Mouse (Mus musculus) stomach, embryonic 15.5 days (tissue): ENCODE data around the gene Gna15. TPM values are rescaled to one million over a fixed set of nuclear protein-coding genes. Genes with fewer than 3 reads are reported as not detected.

ENCODE experiments used
- ATAC-seq: fragments of 200-750 bp; cut with Nextera tagmentation; 2 replicates; pipeline ENCODE4 v1.8.0; 2017; ENCODE audit warnings: low read depth, moderate number of reproducible peaks, moderate TSS enrichment; ENCODE audit not compliant: insufficient read depth, low FRiP score
- H3K27ac ChIP-seq: fragments of 300-500 bp; sonication (generic); 2 replicates; pipeline ENCODE4 v1.5.1; 2015; ENCODE audit warnings: mild to moderate bottlenecking, inconsistent platforms
- H3K27me3 ChIP-seq: fragments of 300-500 bp; sonication (generic); replicated peaks from 2 replicates; pipeline ENCODE4 v1.6.1; 2015; ENCODE audit warnings: inconsistent platforms
- H3K36me3 ChIP-seq: fragments of 300-500 bp; sonication (generic); 2 replicates; pipeline ENCODE4 v1.6.1; 2015; ENCODE audit warnings: inconsistent platforms
- H3K4me1 ChIP-seq: fragments of 300-500 bp; sonication (generic); 2 replicates; pipeline ENCODE4 v1.6.1; 2015; ENCODE audit warnings: inconsistent platforms
- H3K4me2 ChIP-seq: fragments of 300-500 bp; sonication (generic); 2 replicates; pipeline ENCODE4 v1.6.1; 2015; ENCODE audit warnings: mild to moderate bottlenecking, inconsistent platforms
- H3K4me3 ChIP-seq: fragments of 300-500 bp; sonication (generic); replicated peaks from 2 replicates; pipeline ENCODE4 v1.5.1; 2015; ENCODE audit warnings: inconsistent platforms
- H3K9ac ChIP-seq: fragments of 300-500 bp; sonication (generic); 2 replicates; pipeline ENCODE4 v1.6.1; 2015; ENCODE audit warnings: inconsistent platforms
- H3K9me3 ChIP-seq: fragments of 300-500 bp; sonication (generic); 2 replicates; pipeline ENCODE4 v1.6.1; 2016; ENCODE audit warnings: inconsistent platforms
- whole genome bisulfite sequencing: fragments of 180-500 bp; shearing (Covaris S2); methylation state at CpG from one replicate; pipeline ENCODE4 v1.1.7; 2015; 5-methylcytosine and 5-hydroxymethylcytosine counted together
- polyA plus RNA-seq: library from polyadenylated mRNA; unstranded; fragments of >200 nt; fragmentation: Nextera tagmentation; extraction: Ambion mirVana; gene quantifications from 2 replicates; pipeline ENCODE4 v1.2.1, GENCODE M21; 2015

Gna15 gene
- polyA plus RNA-seq, 1 experiment from 2014 or later = 5.8 TPM

DNA sequence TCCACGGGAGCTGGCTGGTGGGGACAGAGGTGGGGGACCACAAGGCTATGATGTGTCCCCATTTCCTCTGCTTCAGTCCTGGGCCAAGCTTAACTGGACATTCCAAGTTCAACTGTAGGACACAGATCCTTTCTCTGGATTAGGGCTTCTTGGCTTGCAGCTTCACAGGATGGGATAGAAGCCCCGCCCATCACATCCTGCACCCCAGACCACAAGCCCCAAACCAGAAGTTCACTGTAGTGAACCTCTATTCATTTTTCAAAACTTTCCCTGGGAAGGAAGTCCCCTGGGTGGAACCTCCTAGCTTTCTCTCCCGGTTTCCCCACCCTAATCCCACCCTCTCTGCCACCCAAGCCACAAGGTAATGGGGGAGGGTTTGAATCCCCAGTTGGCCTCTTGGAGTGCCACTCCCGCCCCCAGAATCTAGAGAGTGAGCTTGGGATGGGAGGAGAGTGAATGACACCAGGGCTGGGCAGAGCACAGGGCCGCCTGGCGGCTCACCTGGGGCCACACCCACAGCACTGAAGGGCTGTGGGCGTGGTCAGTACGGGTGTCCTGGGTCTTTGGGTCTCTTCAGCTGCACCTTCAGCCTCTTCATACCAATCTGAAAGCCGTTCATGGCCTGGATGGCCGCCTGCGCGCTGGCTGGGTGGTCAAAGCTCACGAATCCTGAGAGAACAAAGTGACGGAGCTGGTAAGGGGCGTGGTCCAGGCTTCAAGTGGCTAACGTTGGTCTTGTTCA is 62.2 kb downstream of the Gna15 start:
- no peak for ATAC-seq
- 0 out of 2 replicates have a peak overlapping the region, but pooled peaks have one; percentile 3 for H3K4me3 ChIP-seq
- peak overlapping the region; percentile 31 for H3K4me2 ChIP-seq
- no peaks in the 10 kb centered on the region for H3K9me3 ChIP-seq
- H3K27me3 ChIP-seq = peaks cover 90% of the 10 kb centered on the region
- H3K9ac ChIP-seq = no peak overlapping the region
- no peak overlapping the region for H3K27ac ChIP-seq
- peaks cover 16% of the 10 kb centered on the region; the same call in 1 of the 2 replicates for H3K4me1 ChIP-seq
- WGBS = 4% methylated on average over 16 of the region's 16 CpGs
- no peaks in the 10 kb centered on the region for H3K36me3 ChIP-seq

GRCm38 (mm10) chr10:81460951-81461350 is 63.1 kb downstream of the Gna15 start:
- Histone ChIP-seq H3K4me3 (no peak overlapping the region), H3K9me3 (no peaks in the 10 kb centered on the region), H3K9ac (no peak overlapping the region), H3K36me3 (no peaks in the 10 kb centered on the region), H3K4me1 (peaks cover 16% of the 10 kb centered on the region; the same call in 1 of the 2 replicates), H3K27me3 (peaks cover 86% of the 10 kb centered on the region), H3K27ac (no peak overlapping the region), H3K4me2 (no peak overlapping the region)
- 37% methylated on average over 11 of the region's 11 CpGs for WGBS
- no peak for ATAC-seq

DNA sequence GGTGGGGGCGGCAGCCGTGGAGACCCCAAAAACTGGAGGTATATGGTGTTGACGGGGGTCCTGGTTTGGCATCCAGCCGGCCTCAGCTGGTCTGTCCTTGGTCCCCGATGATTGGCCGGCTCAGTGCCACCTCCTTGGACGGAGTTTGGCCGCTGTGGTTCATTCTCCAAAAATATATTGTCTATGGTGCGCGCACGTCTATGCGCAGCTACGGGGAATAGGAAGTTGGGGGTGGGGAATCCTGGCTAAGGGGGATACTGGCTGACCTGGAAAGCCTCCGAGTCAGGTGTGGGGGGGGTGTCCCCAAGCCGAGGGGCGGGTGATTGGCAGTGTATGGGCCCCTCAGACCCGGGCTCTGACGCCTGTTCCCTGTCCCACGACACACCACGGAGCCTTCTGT is 63.6 kb downstream of the Gna15 start:
- Histone ChIP-seq H3K4me3 (no peak overlapping the region), H3K4me1 (peaks cover 16% of the 10 kb centered on the region; the same call in 1 of the 2 replicates), H3K27ac (no peak overlapping the region), H3K27me3 (peaks cover 91% of the 10 kb centered on the region), H3K9me3 (no peaks in the 10 kb centered on the region), H3K36me3 (no peaks in the 10 kb centered on the region), H3K4me2 (no peak overlapping the region), H3K9ac (no peak overlapping the region)
- ATAC-seq = no peak
- 31% methylated on average over 19 of the region's 20 CpGs for WGBS

GRCm38 (mm10) chr10:81459399-81459798 is 64.6 kb downstream of the Gna15 start:
- H3K36me3 ChIP-seq = no peaks in the 10 kb centered on the region
- no peak overlapping the region for H3K27ac ChIP-seq
- no peak overlapping the region for H3K9ac ChIP-seq
- no peak overlapping the region for H3K4me2 ChIP-seq
- H3K27me3 ChIP-seq = peaks cover 91% of the 10 kb centered on the region
- H3K9me3 ChIP-seq = no peaks in the 10 kb centered on the region
- no peak overlapping the region for H3K4me3 ChIP-seq
- no peak for ATAC-seq
- H3K4me1 ChIP-seq = peaks cover 10% of the 10 kb centered on the region; the same call in 1 of the 2 replicates
- 58% methylated on average over 21 of the region's 21 CpGs for WGBS

DNA sequence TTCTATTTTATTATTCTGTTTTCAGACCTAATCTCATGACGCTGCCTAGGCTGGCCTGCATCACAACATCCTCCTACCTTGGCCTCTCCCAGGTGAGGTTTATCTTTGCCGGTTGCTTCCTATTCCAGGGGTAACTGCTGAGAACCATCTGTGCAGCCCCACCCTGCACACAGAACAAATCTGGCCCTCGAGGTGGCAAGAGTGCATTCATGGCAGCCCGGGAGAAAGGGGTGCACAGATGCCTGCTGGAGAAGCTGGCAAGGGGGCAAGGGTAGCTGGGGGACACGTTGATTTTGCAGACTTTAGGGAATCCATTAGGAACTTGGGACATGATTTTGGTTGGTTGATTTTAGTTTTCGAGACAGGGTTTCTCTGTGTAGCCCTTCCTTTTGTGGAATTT is 65.8 kb downstream of the Gna15 start:
- no peak for ATAC-seq
- H3K9ac ChIP-seq = no peak overlapping the region
- H3K4me1 ChIP-seq = peaks cover 5% of the 10 kb centered on the region; the same call in 1 of the 2 replicates
- H3K36me3 ChIP-seq = no peaks in the 10 kb centered on the region
- H3K27me3 ChIP-seq = peaks cover 89% of the 10 kb centered on the region
- WGBS = 69% methylated on average over 6 of the region's 6 CpGs
- no peak overlapping the region for H3K4me3 ChIP-seq
- no peak overlapping the region for H3K27ac ChIP-seq
- no peak overlapping the region for H3K4me2 ChIP-seq
- H3K9me3 ChIP-seq = no peaks in the 10 kb centered on the region

DNA sequence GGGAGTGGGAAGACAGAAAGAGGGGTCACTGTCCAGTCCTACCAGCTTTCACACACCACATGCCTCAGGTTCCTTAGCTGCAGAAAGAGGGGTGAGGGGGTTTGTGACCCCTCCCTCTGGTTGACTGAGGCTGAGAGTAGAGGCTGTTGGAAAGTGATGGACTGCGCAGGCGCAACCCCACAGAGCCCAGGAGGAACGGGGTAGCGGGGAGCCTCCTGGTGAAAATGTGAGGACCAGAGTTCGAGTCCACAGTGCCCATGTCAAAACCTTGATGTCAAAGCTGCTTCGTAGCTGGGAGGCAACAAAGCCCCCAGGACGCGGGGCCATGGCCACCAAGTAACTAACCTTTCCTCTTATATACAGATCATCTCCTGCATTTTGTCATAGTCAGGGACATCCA is 66.4 kb downstream of the Gna15 start:
- Histone ChIP-seq H3K4me1 (peaks cover 5% of the 10 kb centered on the region; the same call in 1 of the 2 replicates), H3K36me3 (no peaks in the 10 kb centered on the region), H3K4me2 (no peak overlapping the region), H3K27ac (no peak overlapping the region), H3K27me3 (peaks cover 89% of the 10 kb centered on the region), H3K4me3 (no peak overlapping the region), H3K9ac (no peak overlapping the region), H3K9me3 (no peaks in the 10 kb centered on the region)
- WGBS = 82% methylated on average over 8 of the region's 8 CpGs
- no peak for ATAC-seq

DNA sequence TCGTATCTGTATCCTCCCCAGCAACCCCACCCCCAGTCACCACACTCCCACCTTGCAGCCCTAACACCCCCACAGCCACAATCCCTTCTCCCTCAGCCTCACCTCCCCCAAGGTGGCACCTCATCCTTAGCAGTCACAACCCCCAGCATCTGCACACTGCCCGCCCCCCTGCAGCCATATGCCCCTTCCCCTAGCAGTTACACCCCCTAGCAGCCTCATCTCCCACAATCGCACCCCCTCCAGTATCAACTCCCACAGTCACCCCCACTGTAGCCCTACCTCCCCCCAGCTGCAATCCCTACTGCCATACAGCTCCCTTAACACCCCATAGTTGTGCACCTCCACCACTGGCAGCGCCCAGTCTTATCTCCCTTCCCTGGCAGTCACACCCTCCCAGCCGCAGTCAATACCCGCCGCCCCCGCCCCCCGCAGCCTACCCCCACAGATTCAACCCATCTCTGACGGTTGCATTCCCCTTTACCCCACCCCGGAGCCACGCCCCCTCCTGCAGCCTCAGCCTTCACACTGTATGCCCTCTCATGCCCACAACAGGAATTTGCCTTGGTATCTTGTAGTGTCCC is 67.0 kb downstream of the Gna15 start:
- Histone ChIP-seq H3K4me2 (no peak overlapping the region), H3K27ac (no peak overlapping the region), H3K36me3 (no peaks in the 10 kb centered on the region), H3K4me1 (peaks cover 3% of the 10 kb centered on the region; the same call in 1 of the 2 replicates), H3K4me3 (no peak overlapping the region), H3K27me3 (peaks cover 89% of the 10 kb centered on the region), H3K9ac (no peak overlapping the region), H3K9me3 (no peaks in the 10 kb centered on the region)
- ATAC-seq = no peak
- 35% methylated on average over 12 of the region's 12 CpGs for WGBS

- Histone ChIP-seq H3K4me2 (no peak within 1 kb of the TSS), H3K36me3 (no peaks in the 10 kb centered on the region), H3K9ac (no peak within 1 kb of the TSS), H3K27ac (no peak within 1 kb of the TSS), H3K27me3 (peaks cover 89% of the 10 kb centered on the region), H3K9me3 (no peaks in the 10 kb centered on the region), H3K4me1 (no peaks in the 10 kb centered on the region; the same call in 1 of the 2 replicates), H3K4me3 (no peak within 1 kb of the TSS)
- no peak for ATAC-seq
- WGBS = 53% methylated on average over 28 of the region's 28 CpGs
Observed at GRCm38 (mm10) chr10:81455181-81455895, 68.7 kb downstream of the Gna15 start, which contains the start of gene Nfic. Nfic (minus strand) TSS chr10:81455635.

DNA sequence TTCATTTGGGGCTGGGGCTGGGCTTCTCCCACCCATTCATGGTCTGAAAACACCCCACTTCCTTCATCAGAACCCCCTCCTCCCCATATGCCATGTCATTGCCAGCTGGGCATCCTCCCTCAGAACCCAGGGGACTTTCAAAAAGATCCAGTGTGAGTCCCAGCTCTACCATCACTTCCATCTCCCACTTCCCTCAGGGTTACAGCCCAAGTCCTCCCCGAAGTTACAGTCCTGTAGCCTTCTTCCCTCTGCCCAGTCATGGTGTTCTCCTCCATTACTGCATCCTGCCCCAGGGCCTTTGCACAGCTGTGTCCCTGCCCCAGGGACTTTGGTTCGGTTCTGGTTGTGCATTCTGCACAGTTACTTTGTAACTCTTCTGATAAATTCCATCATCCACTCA is 69.9 kb downstream of the Gna15 start:
- ATAC-seq = no peak
- Histone ChIP-seq H3K4me2 (no peak overlapping the region), H3K27ac (no peak overlapping the region), H3K9ac (no peak overlapping the region), H3K4me3 (no peak overlapping the region), H3K27me3 (peaks cover 79% of the 10 kb centered on the region), H3K9me3 (no peaks in the 10 kb centered on the region), H3K4me1 (no peaks in the 10 kb centered on the region; the same call in 1 of the 2 replicates), H3K36me3 (no peaks in the 10 kb centered on the region)
- 66% methylated on average over 2 of the region's 2 CpGs for WGBS

- H3K4me1 ChIP-seq = no peaks in the 10 kb centered on the region; the same call in 1 of the 2 replicates
- no peak for ATAC-seq
- H3K36me3 ChIP-seq = no peaks in the 10 kb centered on the region
- H3K4me3 ChIP-seq = no peak overlapping the region
- no peaks in the 10 kb centered on the region for H3K9me3 ChIP-seq
- 2% methylated on average over 14 of the region's 14 CpGs for WGBS
- H3K27me3 ChIP-seq = peaks cover 69% of the 10 kb centered on the region
- H3K4me2 ChIP-seq = no peak overlapping the region
- no peak overlapping the region for H3K9ac ChIP-seq
- H3K27ac ChIP-seq = no peak overlapping the region
Observed at GRCm38 (mm10) chr10:81452947-81453288, 71.1 kb downstream of the Gna15 start.
